In genomic region chr4:34499731-34500130, GRCm38 (mm10) we compare ENCODE assay signal across 11 mouse cellular contexts.
"Had no signal": no experiment of that assay in that cellular context is flagged by ENCODE, and none has a peak within 500 bp of the region (broad histone marks: within the 10 kb centered on the region; RNA-seq: fewer than 3 reads in every experiment).

No protein-coding gene starts in this region.

- H3K4me2 ChIP-seq: limb, embryonic 13.5 days; midbrain, embryonic 12.5 days had no signal

- H3K27ac ChIP-seq: layer of hippocampus, adult 2 months; limb, embryonic 13.5 days; liver, embryonic 14.5 days; midbrain, embryonic 12.5 days had no signal

- H3K4me1 ChIP-seq: limb, embryonic 13.5 days; midbrain, embryonic 12.5 days had no signal

- H3K9ac ChIP-seq: limb, embryonic 13.5 days; liver, embryonic 14.5 days; midbrain, embryonic 12.5 days had no signal

- H3K4me3 ChIP-seq: layer of hippocampus, adult 2 months; limb, embryonic 13.5 days; midbrain, embryonic 12.5 days had no signal

- H3K9me3 ChIP-seq: limb, embryonic 13.5 days; midbrain, embryonic 12.5 days had no signal

- H3K36me3 ChIP-seq: limb, embryonic 13.5 days; midbrain, embryonic 12.5 days had no signal

- H3K27me3 ChIP-seq: limb, embryonic 13.5 days; midbrain, embryonic 12.5 days had no signal

- DNase-seq: kidney, postnatal 10 days; kidney, postnatal 4 days; left cerebral cortex, postnatal 4 days; lung, adult 18-20 months; right cerebral cortex, adult 18-20 months; right cerebral cortex, postnatal 25 days had no signal

- ATAC-seq: midbrain, embryonic 16.5 days had no signal
